Mouse (Mus musculus) ES-E14 (cell line): ENCODE measurements around the gene Gm21970.

Experiments used
- CHD2 ChIP-seq: IDR thresholded peaks from 2 replicates; pipeline ENCODE4 v1.6.1; 2014; ENCODE audit warnings: mild to moderate bottlenecking, low read depth, low read length, inconsistent platforms
- ZC3H11A ChIP-seq: IDR thresholded peaks from 2 replicates; pipeline ENCODE4 v1.6.1; 2012; ENCODE audit warnings: low read depth, mild to moderate bottlenecking, inconsistent platforms, low read length, borderline replicate concordance

DNA sequence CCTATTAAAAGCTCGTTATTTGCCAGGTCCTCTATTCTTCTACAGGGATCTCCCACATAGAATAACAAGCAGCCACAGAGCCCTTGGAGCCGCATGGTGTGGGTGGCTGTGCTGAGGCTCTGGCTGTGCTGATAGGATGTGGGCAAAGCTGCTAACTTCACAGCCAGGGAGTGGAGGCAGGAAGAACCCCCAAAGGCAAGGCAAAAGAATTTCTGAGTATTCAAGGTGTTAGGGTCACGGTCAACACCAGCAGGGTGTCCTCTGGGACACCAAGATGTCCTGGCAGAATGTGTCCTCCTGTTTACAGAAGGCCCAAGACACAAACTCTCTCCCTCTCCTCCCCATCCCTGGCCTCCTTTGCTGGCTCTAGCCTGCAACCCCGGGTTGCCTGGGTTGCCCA, 50.9 kb downstream of the Gm21970 start:
- TF ChIP-seq ZC3H11A (no peak), CHD2 (no peak)
